Mouse (Mus musculus): ENCODE measurements around the gene Mmp2. TPM values are rescaled to one million over a fixed set of nuclear protein-coding genes. Genes with fewer than 3 reads are reported as not detected.
A peak's percentile ranks its signal among the peaks of the same experiment; 100 is the strongest.

Mmp2 gene
- polyA plus RNA-seq, 1 experiment from 2014 or later = 71.4 TPM

- Histone ChIP-seq H3K4me3 (no peak overlapping the region), H3K4me1 (replicated peaks) (peaks cover 6% of the 10 kb centered on the region), H3K27me3 (ENCODE audit: insufficient read depth, poor library complexity, severe bottlenecking) (no peaks in the 10 kb centered on the region), H3K36me3 (no peaks in the 10 kb centered on the region), H3K9me3 (no peaks in the 10 kb centered on the region), H3K27ac (no peak overlapping the region)
- DNase-seq (ENCODE audit: low spot score) = peak; percentile 92
- 31% methylated on average over 6 of the region's 6 CpGs for WGBS
Observed at GRCm38 (mm10) chr8:92817928-92818818, 8.9 kb upstream of the Mmp2 start.

GRCm38 (mm10) chr8:92821151-92821550 lies 5.9 kb upstream of the Mmp2 start:
- no peaks in the 10 kb centered on the region for H3K9me3 ChIP-seq
- peaks cover 6% of the 10 kb centered on the region for H3K4me1 ChIP-seq (replicated peaks)
- no peak for DNase-seq (ENCODE audit: low spot score)
- no peak overlapping the region for H3K4me3 ChIP-seq
- no peaks in the 10 kb centered on the region for H3K36me3 ChIP-seq
- H3K27ac ChIP-seq = no peak overlapping the region
- H3K27me3 ChIP-seq (ENCODE audit: insufficient read depth, poor library complexity, severe bottlenecking) = peaks cover 5% of the 10 kb centered on the region; the same call in 1 of the 2 replicates

DNA sequence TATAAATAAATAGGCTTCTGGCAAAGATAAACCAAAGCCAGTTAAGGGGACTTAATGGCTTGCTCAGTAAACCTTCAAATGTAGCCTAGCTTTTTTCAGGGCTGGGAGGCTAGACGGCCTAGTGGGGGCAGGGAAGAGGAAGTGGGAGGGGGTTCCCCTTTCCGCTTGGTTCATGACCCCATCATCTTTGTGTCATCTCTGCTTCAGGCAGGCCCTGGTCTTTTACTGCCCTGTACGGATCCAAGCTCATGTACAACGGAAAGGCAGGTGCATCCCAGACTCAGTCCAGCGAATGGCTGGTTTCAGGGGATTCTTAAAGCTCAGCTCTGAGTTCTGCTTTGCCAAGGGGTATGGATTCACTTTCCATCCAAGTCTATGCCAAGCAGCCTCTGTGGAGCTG lies 4.7 kb upstream of the Mmp2 start:
- H3K27ac ChIP-seq = no peak overlapping the region
- peaks cover 14% of the 10 kb centered on the region; the same call in 1 of the 2 replicates for H3K27me3 ChIP-seq (ENCODE audit: insufficient read depth, poor library complexity, severe bottlenecking)
- H3K4me1 ChIP-seq (replicated peaks) = peaks cover 12% of the 10 kb centered on the region
- H3K9me3 ChIP-seq = no peaks in the 10 kb centered on the region
- 81% methylated on average over 5 of the region's 5 CpGs for WGBS
- H3K4me3 ChIP-seq = no peak overlapping the region
- no peak for DNase-seq (ENCODE audit: low spot score)
- no peaks in the 10 kb centered on the region for H3K36me3 ChIP-seq

DNA sequence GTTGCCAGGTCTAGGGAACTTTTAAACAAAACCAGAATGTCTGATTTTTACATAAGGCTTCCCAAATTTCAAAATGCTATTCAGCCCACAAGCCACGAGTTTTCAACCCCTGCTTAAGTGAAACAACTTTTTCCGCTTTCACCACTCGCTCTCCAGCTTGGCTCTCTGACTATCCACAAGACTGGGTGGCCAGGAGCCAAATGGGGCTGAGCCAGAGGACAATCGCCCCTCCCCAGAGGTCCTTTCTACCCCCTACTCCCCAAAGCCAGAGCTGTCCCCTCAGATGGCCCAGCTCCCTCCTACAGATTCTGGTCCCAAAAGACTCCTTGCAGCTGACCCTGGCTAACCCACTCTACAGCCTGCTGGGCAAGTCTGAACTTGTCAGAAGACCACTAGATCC lies 1.1 kb upstream of the Mmp2 start:
- no peaks in the 10 kb centered on the region for H3K9me3 ChIP-seq
- H3K4me3 ChIP-seq = no peak overlapping the region
- H3K4me1 ChIP-seq (replicated peaks) = peaks cover 26% of the 10 kb centered on the region
- peaks cover 23% of the 10 kb centered on the region for H3K27me3 ChIP-seq (ENCODE audit: insufficient read depth, poor library complexity, severe bottlenecking)
- H3K27ac ChIP-seq = no peak overlapping the region
- no peak for DNase-seq (ENCODE audit: low spot score)
- peaks cover 6% of the 10 kb centered on the region; the same call in 1 of the 2 replicates for H3K36me3 ChIP-seq
- WGBS = 83% methylated on average over 4 of the region's 4 CpGs

DNA sequence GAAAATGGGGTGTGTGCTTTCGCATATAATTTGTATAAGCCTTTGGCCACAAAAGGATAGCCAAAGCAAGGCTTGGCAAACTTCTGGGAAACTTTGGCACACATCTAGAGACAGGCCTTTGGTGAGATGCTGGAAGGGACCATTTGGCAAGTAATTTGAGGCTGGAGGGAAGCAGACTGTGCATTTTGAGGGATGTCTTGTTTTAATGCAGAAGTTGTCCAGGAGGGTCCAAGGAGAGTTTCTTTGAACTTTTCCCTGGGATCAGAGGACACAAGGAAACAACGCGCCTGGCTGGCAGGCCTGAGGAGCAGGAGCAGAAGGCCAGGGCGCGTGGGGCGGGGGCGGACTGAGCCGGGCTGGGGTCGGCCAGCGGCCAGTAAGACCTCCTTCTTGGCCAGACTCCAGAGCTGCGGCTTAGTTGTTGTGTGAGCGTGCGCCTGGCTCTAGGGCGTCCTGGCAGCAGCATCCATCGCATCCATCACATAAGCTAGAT lies 1.2 kb downstream of the Mmp2 start:
- H3K4me3 ChIP-seq = peak overlapping the region; percentile 65
- peak; percentile 21 for DNase-seq (ENCODE audit: low spot score)

DNA sequence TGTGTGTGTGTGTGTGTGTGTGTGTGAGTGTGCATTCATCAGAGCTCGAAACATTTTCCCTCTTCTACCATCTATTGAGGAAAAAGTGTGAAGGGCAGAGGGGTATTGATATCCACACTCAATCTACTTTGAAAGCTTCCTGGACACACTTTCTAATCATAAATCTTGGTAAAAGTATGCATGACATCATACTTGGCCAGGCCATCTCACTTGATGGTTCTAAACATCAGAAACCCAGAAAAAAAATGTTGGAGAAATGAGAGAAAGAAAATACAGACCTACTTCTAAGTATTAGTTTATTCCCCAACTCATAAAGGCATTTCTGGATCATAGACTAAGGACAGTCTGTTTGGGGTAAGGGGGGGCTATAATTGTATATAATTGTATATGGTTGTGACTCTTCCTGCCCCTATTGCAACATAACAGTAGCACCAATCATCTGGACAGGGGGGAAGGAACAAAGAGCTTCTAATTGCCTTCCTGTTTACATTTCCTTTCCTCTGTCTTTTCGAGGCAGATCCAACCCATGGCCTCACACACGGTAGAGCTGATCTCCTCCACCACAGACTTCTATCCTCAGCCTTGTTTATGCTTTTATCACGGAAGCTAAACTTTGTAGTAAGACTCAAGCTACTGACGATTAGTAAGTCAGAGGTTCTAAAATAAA lies 7.1 kb downstream of the Mmp2 start:
- no peak for DNase-seq (ENCODE audit: low spot score)
- Histone ChIP-seq H3K27me3 (ENCODE audit: insufficient read depth, poor library complexity, severe bottlenecking) (no peaks in the 10 kb centered on the region), H3K4me3 (no peak overlapping the region), H3K27ac (no peak overlapping the region), H3K9me3 (no peaks in the 10 kb centered on the region), H3K4me1 (replicated peaks) (no peaks in the 10 kb centered on the region), H3K36me3 (peaks cover 52% of the 10 kb centered on the region)
- 87% methylated on average over 5 of the region's 5 CpGs for WGBS

More for the DNA sequence above, 1.2 kb downstream of the Mmp2 start:
- Histone ChIP-seq H3K27me3 (ENCODE audit: insufficient read depth, poor library complexity, severe bottlenecking) (peaks cover 23% of the 10 kb centered on the region), H3K9me3 (no peaks in the 10 kb centered on the region), H3K36me3 (peaks cover 24% of the 10 kb centered on the region), H3K4me1 (replicated peaks) (peaks cover 20% of the 10 kb centered on the region), H3K27ac (peak overlapping the region; percentile 30; the same call in 1 of the 2 replicates)
- WGBS = 34% methylated on average over 15 of the region's 15 CpGs

GRCm38 (mm10) chr8:92834786-92835500 lies 7.9 kb downstream of the Mmp2 start:
- no peak overlapping the region for H3K27ac ChIP-seq
- no peaks in the 10 kb centered on the region for H3K4me1 ChIP-seq (replicated peaks)
- H3K9me3 ChIP-seq = no peaks in the 10 kb centered on the region
- no peak for DNase-seq (ENCODE audit: low spot score)
- H3K4me3 ChIP-seq = no peak overlapping the region
- WGBS = 87% methylated on average over 11 of the region's 11 CpGs
- peaks cover 59% of the 10 kb centered on the region for H3K36me3 ChIP-seq
- H3K27me3 ChIP-seq (ENCODE audit: insufficient read depth, poor library complexity, severe bottlenecking) = no peaks in the 10 kb centered on the region

DNA sequence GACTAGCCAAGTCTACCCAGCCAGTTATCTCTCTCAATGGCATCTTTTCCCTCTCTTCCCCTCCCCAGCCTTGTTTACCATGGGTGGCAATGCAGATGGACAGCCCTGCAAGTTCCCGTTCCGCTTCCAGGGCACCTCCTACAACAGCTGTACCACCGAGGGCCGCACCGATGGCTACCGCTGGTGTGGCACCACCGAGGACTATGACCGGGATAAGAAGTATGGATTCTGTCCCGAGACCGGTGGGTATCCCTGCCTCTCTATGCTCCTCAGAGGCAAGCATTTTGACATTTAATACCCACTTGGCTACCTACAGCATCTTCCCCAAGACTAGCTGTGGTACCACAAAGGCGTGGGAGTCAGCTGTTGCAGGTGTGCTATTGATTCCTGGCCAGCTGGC lies 8.8 kb downstream of the Mmp2 start:
- DNase-seq (ENCODE audit: low spot score) = no peak
- Histone ChIP-seq H3K9me3 (no peaks in the 10 kb centered on the region), H3K27ac (no peak overlapping the region), H3K4me3 (no peak overlapping the region), H3K36me3 (peaks cover 62% of the 10 kb centered on the region), H3K4me1 (replicated peaks) (no peaks in the 10 kb centered on the region), H3K27me3 (ENCODE audit: insufficient read depth, poor library complexity, severe bottlenecking) (no peaks in the 10 kb centered on the region)
- WGBS = 95% methylated on average over 11 of the region's 11 CpGs

DNA sequence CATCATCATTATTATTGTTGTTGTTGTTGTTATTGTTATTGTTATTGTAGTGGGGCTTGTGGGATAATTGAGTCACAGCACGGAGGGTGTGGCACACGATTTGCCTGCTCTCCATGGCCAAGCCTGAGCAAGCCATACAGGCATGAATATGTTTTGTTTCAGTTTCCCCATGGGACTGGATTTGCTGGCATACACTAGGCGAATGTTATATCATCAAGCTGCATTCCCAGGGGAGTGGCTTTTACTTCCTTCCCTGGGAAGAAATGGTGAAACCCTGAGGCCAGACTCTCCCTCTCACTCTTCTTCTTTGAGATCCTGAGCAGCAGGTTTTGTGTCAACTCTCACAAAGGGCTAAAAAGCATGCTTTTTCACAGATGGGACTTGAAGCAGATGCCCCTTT lies 11.5 kb downstream of the Mmp2 start:
- peaks cover 48% of the 10 kb centered on the region for H3K36me3 ChIP-seq
- H3K4me3 ChIP-seq = no peak overlapping the region
- no peaks in the 10 kb centered on the region for H3K9me3 ChIP-seq
- no peaks in the 10 kb centered on the region for H3K4me1 ChIP-seq (replicated peaks)
- H3K27ac ChIP-seq = no peak overlapping the region
- no peaks in the 10 kb centered on the region for H3K27me3 ChIP-seq (ENCODE audit: insufficient read depth, poor library complexity, severe bottlenecking)
- DNase-seq (ENCODE audit: low spot score) = no peak
- 92% methylated on average over 3 of the region's 3 CpGs for whole genome bisulfite sequencing

GRCm38 (mm10) chr8:92839161-92839560 lies 12.1 kb downstream of the Mmp2 start:
- Histone ChIP-seq H3K27ac (no peak overlapping the region), H3K4me1 (replicated peaks) (no peaks in the 10 kb centered on the region), H3K9me3 (no peaks in the 10 kb centered on the region), H3K27me3 (ENCODE audit: insufficient read depth, poor library complexity, severe bottlenecking) (no peaks in the 10 kb centered on the region), H3K4me3 (no peak overlapping the region), H3K36me3 (peaks cover 53% of the 10 kb centered on the region)
- WGBS = 94% methylated on average over 8 of the region's 8 CpGs
- no peak for DNase-seq (ENCODE audit: low spot score)

GRCm38 (mm10) chr8:92839876-92840275 lies 12.8 kb downstream of the Mmp2 start:
- Histone ChIP-seq H3K4me1 (replicated peaks) (no peaks in the 10 kb centered on the region), H3K27ac (no peak overlapping the region), H3K9me3 (no peaks in the 10 kb centered on the region), H3K4me3 (no peak overlapping the region), H3K36me3 (peaks cover 56% of the 10 kb centered on the region), H3K27me3 (ENCODE audit: insufficient read depth, poor library complexity, severe bottlenecking) (no peaks in the 10 kb centered on the region)
- no peak for DNase-seq (ENCODE audit: low spot score)
- 96% methylated on average over 7 of the region's 7 CpGs for WGBS

GRCm38 (mm10) chr8:92846684-92847083 lies 19.6 kb downstream of the Mmp2 start:
- DNase-seq (ENCODE audit: low spot score) = no peak
- 43% methylated on average over 3 of the region's 3 CpGs for WGBS

More at GRCm38 (mm10) chr8:92846684-92847083, 19.6 kb downstream of the Mmp2 start:
- Histone ChIP-seq H3K36me3 (peaks cover 36% of the 10 kb centered on the region), H3K9me3 (no peaks in the 10 kb centered on the region), H3K4me3 (no peak overlapping the region), H3K27ac (peak overlapping the region; percentile 71), H3K4me1 (replicated peaks) (peaks cover 47% of the 10 kb centered on the region), H3K27me3 (ENCODE audit: insufficient read depth, poor library complexity, severe bottlenecking) (no peaks in the 10 kb centered on the region)
